Mouse (Mus musculus) testis, adult 2 months (tissue): ENCODE data around the gene Maml3. TPM values are rescaled to one million over a fixed set of nuclear protein-coding genes. Genes with fewer than 3 reads are reported as not detected.

ENCODE experiments used
- H3K27ac ChIP-seq: fragments of 200-500 bp; 2 replicates; pipeline ENCODE4 v1.5.1; 2012; ENCODE audit warnings: low read depth, low read length; ENCODE audit not compliant: control insufficient read depth, insufficient read depth
- H3K27me3 ChIP-seq: fragments of 200-500 bp; 2 replicates; pipeline ENCODE4 v1.6.1; 2012; ENCODE audit warnings: mild to moderate bottlenecking, low read length, moderate library complexity; ENCODE audit not compliant: control insufficient read depth, insufficient read depth
- H3K36me3 ChIP-seq: fragments of 200-500 bp; 2 replicates; pipeline ENCODE4 v1.6.1; 2012; ENCODE audit warnings: mild to moderate bottlenecking, low read length; ENCODE audit not compliant: control insufficient read depth, insufficient read depth
- H3K4me1 ChIP-seq: fragments of 200-500 bp; 2 replicates; pipeline ENCODE4 v1.6.1; 2012; ENCODE audit warnings: low read length; ENCODE audit not compliant: control insufficient read depth, insufficient read depth
- H3K4me3 ChIP-seq: fragments of 200-500 bp; 2 replicates; pipeline ENCODE4 v1.5.1; 2012; ENCODE audit warnings: low read depth, mild to moderate bottlenecking, low read length, moderate library complexity, mixed read lengths; ENCODE audit not compliant: control insufficient read depth
- CTCF ChIP-seq: fragments of 200-500 bp; IDR thresholded peaks from 2 replicates; pipeline ENCODE4 v1.5.1; 2012; ENCODE audit warnings: low read depth, mild to moderate bottlenecking, inconsistent platforms, low read length, moderate library complexity; ENCODE audit not compliant: control insufficient read depth, insufficient read depth, insufficient replicate concordance
- POLR2A ChIP-seq: fragments of 200-500 bp; IDR thresholded peaks from 2 replicates; pipeline ENCODE4 v1.6.1; 2012; ENCODE audit warnings: low read depth, mild to moderate bottlenecking, inconsistent platforms, low read length, moderate library complexity; ENCODE audit not compliant: control insufficient read depth
- polyA plus RNA-seq: library from polyadenylated mRNA; depleted of rRNA; stranded (reverse); fragments of >200 nt; gene quantifications from 2 replicates; pipeline ENCODE4 v1.2.3, GENCODE M21; 2012

The Maml3 gene
- polyA plus RNA-seq, 1 experiment: 2.9 TPM

DNA sequence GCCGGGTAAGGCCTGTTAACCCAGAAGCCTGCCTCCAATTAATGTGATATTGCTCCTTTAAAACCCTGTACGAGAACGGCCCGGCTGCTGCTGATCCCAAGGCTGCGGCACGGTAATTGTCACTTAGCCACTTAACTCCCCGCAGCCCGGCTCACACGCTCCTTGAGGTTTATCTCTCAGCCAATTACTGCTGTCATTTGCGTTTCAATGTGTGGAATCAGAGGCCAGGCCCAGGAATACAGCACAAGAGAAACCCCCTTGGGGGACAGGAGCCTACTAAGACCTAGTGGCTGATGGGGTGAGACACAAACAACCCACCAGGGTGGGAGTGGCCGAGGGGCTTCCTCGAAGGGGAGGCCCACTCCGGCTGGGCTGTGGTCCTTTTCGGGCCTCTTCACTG, 60.2 kb downstream of the Maml3 start:
- no peaks in the 10 kb centered on the region for H3K36me3 ChIP-seq
- TF ChIP-seq CTCF (no peak), POLR2A (no peak)
- H3K27ac ChIP-seq: no peak overlapping the region
- no peak overlapping the region for H3K4me3 ChIP-seq
- H3K4me1 ChIP-seq: peaks cover 9% of the 10 kb centered on the region
- H3K27me3 ChIP-seq: no peaks in the 10 kb centered on the region

DNA sequence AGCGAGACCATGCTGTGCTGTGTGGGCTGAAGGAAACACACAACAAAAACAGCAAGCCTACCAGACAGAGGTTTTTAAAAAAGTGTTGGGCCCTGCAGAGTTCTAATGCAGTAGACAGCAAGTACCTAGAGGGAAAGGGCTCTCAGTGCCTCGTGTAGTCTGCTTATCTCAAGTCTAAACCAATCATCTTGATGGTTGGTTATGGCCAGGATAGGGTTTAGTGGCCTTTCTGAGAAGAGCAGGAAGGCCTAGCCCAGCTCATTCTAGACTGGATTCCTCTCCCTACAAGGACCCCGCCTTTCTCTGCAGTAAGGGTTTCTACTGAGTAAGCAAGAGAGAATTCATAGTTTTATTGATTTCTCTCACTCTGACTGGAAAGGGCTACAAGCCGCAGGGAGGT, 61.0 kb downstream of the Maml3 start:
- Histone ChIP-seq H3K4me1 (peaks cover 9% of the 10 kb centered on the region), H3K4me3 (no peak overlapping the region), H3K27me3 (no peaks in the 10 kb centered on the region), H3K36me3 (no peaks in the 10 kb centered on the region), H3K27ac (no peak overlapping the region)
- TF ChIP-seq CTCF (no peak), POLR2A (no peak)

DNA sequence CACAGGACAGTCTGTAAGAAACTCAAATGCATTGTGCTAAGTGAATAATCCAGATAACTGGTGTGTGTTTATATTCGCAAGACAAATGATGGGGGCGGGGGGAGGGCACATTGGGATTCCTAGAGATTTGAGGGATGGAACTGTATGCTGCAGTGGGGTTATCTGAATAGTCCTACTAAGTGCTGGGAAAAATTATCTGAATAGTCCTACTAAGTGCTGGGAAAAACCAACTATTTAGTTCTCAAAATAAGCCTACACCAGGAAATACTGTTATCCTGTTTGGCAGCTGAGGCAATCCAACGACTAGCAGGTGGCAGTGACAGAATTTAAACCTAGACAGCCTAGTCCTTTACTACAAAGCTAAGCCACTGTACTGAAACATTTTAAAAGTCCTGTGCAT, 62.2 kb downstream of the Maml3 start:
- no peak overlapping the region for H3K4me3 ChIP-seq
- H3K27me3 ChIP-seq: no peaks in the 10 kb centered on the region
- no peaks in the 10 kb centered on the region for H3K36me3 ChIP-seq
- TF ChIP-seq CTCF (no peak), POLR2A (no peak)
- no peak overlapping the region for H3K27ac ChIP-seq
- peaks cover 9% of the 10 kb centered on the region for H3K4me1 ChIP-seq

DNA sequence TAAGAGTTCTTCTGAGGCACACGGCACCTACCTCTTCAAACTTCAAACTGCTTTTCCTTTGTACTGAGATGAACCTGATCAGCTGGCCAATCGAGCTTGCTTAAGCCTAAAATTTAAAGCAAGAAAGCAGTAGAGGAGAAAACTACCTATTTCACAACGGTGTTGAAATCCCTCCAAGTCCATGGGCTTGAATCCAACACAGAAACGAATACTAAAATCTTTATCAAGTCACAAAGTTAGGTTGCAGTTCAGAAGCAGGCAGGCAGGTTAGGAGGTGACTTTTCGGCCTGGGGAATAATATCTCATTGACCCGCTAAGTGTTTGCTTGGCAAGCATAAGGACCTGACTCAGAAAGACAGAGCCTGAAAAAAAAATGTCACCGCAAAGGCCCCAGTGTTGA, 64.9 kb downstream of the Maml3 start:
- Histone ChIP-seq H3K4me3 (no peak overlapping the region), H3K4me1 (peaks cover 5% of the 10 kb centered on the region), H3K27me3 (no peaks in the 10 kb centered on the region), H3K36me3 (no peaks in the 10 kb centered on the region), H3K27ac (no peak overlapping the region)
- TF ChIP-seq CTCF (no peak), POLR2A (no peak)

DNA sequence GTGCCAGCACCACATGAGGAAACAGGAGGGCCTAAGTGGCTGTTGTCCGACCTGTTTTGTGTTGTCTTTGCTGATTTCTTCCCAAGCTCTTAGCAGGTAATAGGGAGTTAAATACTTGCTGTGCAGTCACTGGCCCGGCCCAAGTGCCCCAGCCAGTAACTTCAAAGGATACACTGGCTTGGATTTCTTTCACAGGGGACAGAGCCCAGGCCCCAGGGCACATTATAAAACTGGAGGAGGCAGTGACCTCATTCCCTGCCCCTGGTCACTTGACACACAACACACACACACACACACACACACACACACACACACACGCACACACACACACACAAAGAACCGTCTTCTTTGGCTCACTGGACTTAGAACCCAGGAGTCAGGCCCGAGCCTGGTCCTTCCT, 67.6 kb downstream of the Maml3 start:
- H3K36me3 ChIP-seq: no peaks in the 10 kb centered on the region
- H3K4me3 ChIP-seq: no peak overlapping the region
- peaks cover 2% of the 10 kb centered on the region; the same call in 1 of the 2 replicates for H3K4me1 ChIP-seq
- H3K27me3 ChIP-seq: no peaks in the 10 kb centered on the region
- no peak overlapping the region for H3K27ac ChIP-seq
- no peak for TF ChIP-seq CTCF
- no peak for TF ChIP-seq POLR2A

DNA sequence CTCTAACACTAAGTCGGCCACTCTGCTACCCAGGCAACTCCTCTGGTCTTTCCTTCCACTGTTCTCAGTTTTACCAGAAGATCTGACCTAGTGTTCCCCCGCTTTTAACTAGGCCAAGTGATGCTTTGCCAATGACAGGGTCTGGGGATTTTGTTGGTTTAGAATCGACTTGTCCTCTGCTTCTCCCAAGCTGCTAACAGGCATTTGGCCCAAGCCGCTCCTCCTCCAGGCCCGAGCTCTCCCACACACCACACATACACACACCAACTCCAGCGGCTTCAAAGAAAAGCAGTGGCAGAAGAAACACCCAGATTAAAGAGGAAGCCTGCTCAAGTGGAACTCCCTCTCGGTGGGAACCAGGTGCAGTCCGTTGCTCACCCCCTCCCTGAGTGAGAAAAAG, 69.5 kb downstream of the Maml3 start:
- Histone ChIP-seq H3K27me3 (no peaks in the 10 kb centered on the region), H3K27ac (no peak overlapping the region), H3K4me3 (no peak overlapping the region), H3K36me3 (no peaks in the 10 kb centered on the region), H3K4me1 (peaks cover 2% of the 10 kb centered on the region; the same call in 1 of the 2 replicates)
- no peak for TF ChIP-seq CTCF

DNA sequence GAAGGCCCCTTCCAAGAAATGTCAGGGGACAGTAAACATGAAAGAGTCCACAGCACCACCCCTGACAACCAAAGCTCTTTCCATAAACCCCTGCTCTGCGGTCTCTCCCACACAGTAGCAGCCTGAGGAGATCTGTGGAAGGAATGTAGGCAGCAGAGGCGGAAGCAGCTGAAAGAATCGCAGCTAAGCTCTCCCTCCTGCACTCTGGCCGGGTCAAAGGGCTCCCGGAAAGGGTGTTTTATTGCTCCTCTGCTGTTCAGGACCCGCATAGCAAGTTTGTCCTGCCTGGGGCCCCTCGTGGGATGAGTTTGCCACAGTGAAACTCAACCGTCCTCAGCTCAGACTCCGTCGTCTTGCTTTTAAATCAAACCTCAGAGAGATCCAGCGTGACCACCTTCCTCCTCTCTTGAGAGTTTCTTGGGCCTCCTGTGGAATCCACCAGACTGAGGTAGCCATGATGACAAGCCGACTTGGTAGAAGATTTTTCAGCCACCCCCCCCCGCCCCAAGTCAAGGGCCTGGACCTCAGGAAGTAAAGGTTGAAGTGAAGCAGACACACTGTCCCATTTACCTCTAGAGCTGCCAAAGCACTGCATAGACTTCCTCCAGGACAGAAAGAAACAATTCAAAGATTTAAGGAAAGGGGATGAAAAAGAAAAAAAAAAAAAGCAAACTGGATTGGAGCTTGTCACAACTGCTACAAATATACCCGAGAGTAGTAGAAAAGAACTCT, 70.9 kb downstream of the Maml3 start:
- TF ChIP-seq POLR2A: no peak
- TF ChIP-seq CTCF: no peak
- H3K27ac ChIP-seq: no peak overlapping the region
- H3K4me3 ChIP-seq: no peak overlapping the region
- H3K27me3 ChIP-seq: no peaks in the 10 kb centered on the region
- H3K4me1 ChIP-seq: peaks cover 2% of the 10 kb centered on the region; the same call in 1 of the 2 replicates
- no peaks in the 10 kb centered on the region for H3K36me3 ChIP-seq

DNA sequence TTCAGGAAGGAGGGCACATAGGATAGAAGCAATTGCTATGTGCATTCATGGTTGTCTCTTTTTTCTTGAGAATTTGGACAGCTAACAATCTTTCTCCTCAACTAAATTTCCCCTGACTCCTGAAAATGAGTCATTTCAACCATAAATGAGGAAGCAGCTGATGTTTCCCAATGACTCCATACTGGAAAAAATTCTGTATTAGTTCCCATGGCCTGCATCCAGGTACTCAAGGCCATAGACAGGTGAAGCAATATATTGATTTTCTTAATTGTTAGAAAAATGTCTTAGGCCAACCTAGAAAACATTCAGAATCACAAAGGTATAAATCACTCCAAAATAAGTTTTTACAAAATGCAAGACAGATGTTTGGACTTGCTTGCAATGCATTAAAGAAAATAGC, 73.5 kb downstream of the Maml3 start:
- no peak for TF ChIP-seq POLR2A
- Histone ChIP-seq H3K27me3 (no peaks in the 10 kb centered on the region), H3K4me3 (no peak overlapping the region), H3K36me3 (no peaks in the 10 kb centered on the region), H3K27ac (no peak overlapping the region), H3K4me1 (peaks cover 2% of the 10 kb centered on the region; the same call in 1 of the 2 replicates)
